Mouse (Mus musculus) thymus, adult 2 months (tissue): ENCODE results near the gene Txk. TPM values are rescaled to one million over a fixed set of nuclear protein-coding genes. Genes with fewer than 3 reads are reported as not detected.

Source experiments
- DNase-seq: peaks from one replicate; pipeline ENCODE4 v3.0.0; 2021
- H3K27ac ChIP-seq: fragments of 200-500 bp; 2 replicates; pipeline ENCODE4 v1.5.1; 2012; ENCODE audit warnings: low read length, control low read depth; ENCODE audit not compliant: control insufficient read depth, insufficient read depth
- H3K27me3 ChIP-seq: fragments of 200-500 bp; 2 replicates; pipeline ENCODE4 v1.6.1; 2012; ENCODE audit warnings: mild to moderate bottlenecking, low read length, moderate library complexity, mixed read lengths; ENCODE audit not compliant: control insufficient read depth, insufficient read depth
- H3K36me3 ChIP-seq: fragments of 200-500 bp; 2 replicates; pipeline ENCODE4 v1.6.1; 2012; ENCODE audit warnings: mild to moderate bottlenecking, low read length, moderate library complexity; ENCODE audit not compliant: control insufficient read depth, insufficient read depth
- H3K4me1 ChIP-seq: fragments of 200-500 bp; replicated peaks from 2 replicates; pipeline ENCODE4 v1.6.1; 2012; ENCODE audit warnings: low read length; ENCODE audit not compliant: control insufficient read depth, insufficient read depth
- H3K4me3 ChIP-seq: fragments of 200-500 bp; 2 replicates; pipeline ENCODE4 v1.5.1; 2012; ENCODE audit warnings: mild to moderate bottlenecking, low read length, control low read depth, moderate library complexity; ENCODE audit not compliant: control insufficient read depth, insufficient read depth
- CTCF ChIP-seq: fragments of 200-500 bp; IDR thresholded peaks from 2 replicates; pipeline ENCODE4 v1.5.1; 2012; ENCODE audit warnings: mild to moderate bottlenecking, control low read depth, low read length, moderate library complexity, borderline replicate concordance; ENCODE audit not compliant: control insufficient read depth, poor library complexity, insufficient read depth; ENCODE audit errors: extremely low read depth
- POLR2A ChIP-seq: fragments of 200-500 bp; IDR thresholded peaks from 2 replicates; pipeline ENCODE4 v1.6.1; 2012; ENCODE audit warnings: mild to moderate bottlenecking, low read length, control low read depth, moderate library complexity; ENCODE audit not compliant: control insufficient read depth, poor library complexity, insufficient read depth; ENCODE audit errors: extremely low read depth
- WGBS: fragments of 180-500 bp; shearing (Covaris S2); methylation state at CpG from one replicate; pipeline ENCODE4 v1.1.7; 2018; 5-methylcytosine and 5-hydroxymethylcytosine counted together
- polyA plus RNA-seq: library from polyadenylated mRNA; depleted of rRNA; stranded (reverse); fragments of >200 nt; gene quantifications from 2 replicates; pipeline ENCODE4 v1.2.3, GENCODE M21; 2012

The Txk gene
- polyA plus RNA-seq, 1 experiment = 22.8 TPM

- Histone ChIP-seq H3K27ac (no peak overlapping the region), H3K27me3 (no peaks in the 10 kb centered on the region), H3K36me3 (peaks cover 45% of the 10 kb centered on the region), H3K4me3 (no peak overlapping the region), H3K4me1 (no peaks in the 10 kb centered on the region)
- no peak for DNase-seq
- WGBS = 90% methylated on average over 10 of the region's 10 CpGs
- TF ChIP-seq CTCF = no peak
- no peak for TF ChIP-seq POLR2A
These were observed 46.5 kb downstream of the Txk start for GRCm38 (mm10) chr5:72706095-72706494.

DNA sequence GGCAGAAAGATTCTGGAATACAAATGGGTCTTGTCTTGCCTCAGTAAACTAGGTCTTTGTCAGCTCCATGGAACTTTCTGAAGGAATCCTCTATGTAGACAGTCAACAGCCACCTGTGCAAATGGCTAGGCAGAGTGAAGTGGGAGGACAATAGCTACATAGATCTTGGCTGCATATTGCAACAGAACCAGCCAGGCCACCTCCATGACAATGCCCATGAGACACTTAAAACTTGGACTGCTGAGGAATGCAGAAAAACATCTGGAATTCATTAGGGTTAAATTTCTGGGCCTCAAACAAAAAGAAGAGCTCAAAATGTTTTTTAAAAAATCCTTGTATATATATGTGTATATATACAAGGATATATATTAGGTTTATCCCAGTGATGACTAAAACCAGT is 50.4 kb downstream of the Txk start:
- no peak overlapping the region for H3K4me3 ChIP-seq
- peaks cover 38% of the 10 kb centered on the region for H3K36me3 ChIP-seq
- no peaks in the 10 kb centered on the region for H3K4me1 ChIP-seq
- no peak for DNase-seq
- no peaks in the 10 kb centered on the region for H3K27me3 ChIP-seq
- no peak overlapping the region for H3K27ac ChIP-seq
- TF ChIP-seq CTCF (no peak), POLR2A (no peak)

- 95% methylated on average over 2 of the region's 2 CpGs for WGBS
- DNase-seq = no peak
- no peak overlapping the region for H3K4me3 ChIP-seq
These were observed 53.1 kb downstream of the Txk start for GRCm38 (mm10) chr5:72699500-72699818.

GRCm38 (mm10) chr5:72698818-72699499 is 53.6 kb downstream of the Txk start:
- DNase-seq = no peak
- Histone ChIP-seq H3K36me3 (peaks cover 40% of the 10 kb centered on the region), H3K27ac (no peak overlapping the region), H3K4me3 (no peak overlapping the region), H3K27me3 (no peaks in the 10 kb centered on the region), H3K4me1 (no peaks in the 10 kb centered on the region)
- 96% methylated on average over 7 of the region's 7 CpGs for WGBS
- TF ChIP-seq CTCF (no peak), POLR2A (no peak)

More at GRCm38 (mm10) chr5:72699500-72699818, 53.1 kb downstream of the Txk start:
- Histone ChIP-seq H3K27me3 (no peaks in the 10 kb centered on the region), H3K27ac (no peak overlapping the region), H3K4me1 (no peaks in the 10 kb centered on the region), H3K36me3 (peaks cover 40% of the 10 kb centered on the region)
- no peak for TF ChIP-seq POLR2A
- no peak for TF ChIP-seq CTCF

- Histone ChIP-seq H3K27me3 (no peaks in the 10 kb centered on the region), H3K27ac (no peak overlapping the region), H3K36me3 (peaks cover 40% of the 10 kb centered on the region), H3K4me3 (no peak overlapping the region), H3K4me1 (no peaks in the 10 kb centered on the region)
- DNase-seq = no peak
- 86% methylated on average over 3 of the region's 3 CpGs for WGBS
- TF ChIP-seq POLR2A (no peak), CTCF (no peak)
These were observed 54.2 kb downstream of the Txk start for GRCm38 (mm10) chr5:72698343-72698742.

- H3K27ac ChIP-seq = no peak overlapping the region
These were observed 56.1 kb downstream of the Txk start for GRCm38 (mm10) chr5:72696491-72696890.

GRCm38 (mm10) chr5:72694684-72695083 is 57.9 kb downstream of the Txk start:
- H3K36me3 ChIP-seq = peaks cover 29% of the 10 kb centered on the region
- DNase-seq = no peak
- no peak overlapping the region for H3K4me3 ChIP-seq
- 89% methylated on average over 2 of the region's 2 CpGs for WGBS
- no peak for TF ChIP-seq CTCF
- TF ChIP-seq POLR2A = no peak
- no peaks in the 10 kb centered on the region for H3K27me3 ChIP-seq
- no peaks in the 10 kb centered on the region for H3K4me1 ChIP-seq
- H3K27ac ChIP-seq = no peak overlapping the region

More at GRCm38 (mm10) chr5:72696491-72696890, 56.1 kb downstream of the Txk start:
- H3K4me3 ChIP-seq = no peak overlapping the region
- no peak for TF ChIP-seq POLR2A
- no peak for TF ChIP-seq CTCF
- no peak for DNase-seq
- H3K36me3 ChIP-seq = peaks cover 32% of the 10 kb centered on the region
- WGBS = 94% methylated on average over 13 of the region's 13 CpGs
- no peaks in the 10 kb centered on the region for H3K27me3 ChIP-seq
- no peaks in the 10 kb centered on the region for H3K4me1 ChIP-seq
